Mouse (Mus musculus) embryonic facial prominence, embryonic 14.5 days (tissue): Measurements from ENCODE around the gene Crlf1. TPM values are rescaled to one million over a fixed set of nuclear protein-coding genes. Genes with fewer than 3 reads are reported as not detected.

Source experiments
- ATAC-seq: fragments of 200-750 bp; cut with Nextera tagmentation; 2 replicates; pipeline ENCODE4 v1.8.0; 2017; ENCODE audit warnings: low read depth, moderate number of reproducible peaks, moderate TSS enrichment
- DNase-seq: peaks from one replicate; pipeline ENCODE4 v3.0.0-alpha.2; 2015; ENCODE audit warnings: low spot score
- H3K27ac ChIP-seq: fragments of 300-500 bp; sonication (generic); replicated peaks from 2 replicates; pipeline ENCODE4 v1.5.1; 2014; ENCODE audit warnings: low read depth, mild to moderate bottlenecking, low read length, moderate library complexity
- H3K27me3 ChIP-seq: fragments of 300-500 bp; sonication (generic); replicated peaks from 2 replicates; pipeline ENCODE4 v1.6.1; 2014; ENCODE audit warnings: low read length; ENCODE audit not compliant: control insufficient read depth, insufficient read depth
- H3K36me3 ChIP-seq: fragments of 300-500 bp; sonication (generic); 2 replicates; pipeline ENCODE4 v1.6.1; 2014; ENCODE audit warnings: low read length, mixed read lengths; ENCODE audit not compliant: control insufficient read depth, insufficient read depth
- H3K4me1 ChIP-seq: fragments of 300-500 bp; sonication (generic); 2 replicates; pipeline ENCODE4 v1.6.1; 2014; ENCODE audit warnings: antibody characterized with exemption, low read length; ENCODE audit not compliant: control insufficient read depth, insufficient read depth
- H3K4me2 ChIP-seq: fragments of 300-500 bp; sonication (generic); 2 replicates; pipeline ENCODE4 v1.6.1; 2014; ENCODE audit warnings: low read depth, mild to moderate bottlenecking, low read length, moderate library complexity, mixed read lengths
- H3K4me3 ChIP-seq: fragments of 300-500 bp; sonication (generic); 2 replicates; pipeline ENCODE4 v1.5.1; 2014; ENCODE audit warnings: low read depth, mild to moderate bottlenecking, low read length
- H3K9ac ChIP-seq: fragments of 300-500 bp; sonication (generic); 2 replicates; pipeline ENCODE4 v1.6.1; 2014; ENCODE audit warnings: low read depth, mild to moderate bottlenecking, low read length, moderate library complexity, mixed read lengths
- H3K9me3 ChIP-seq: fragments of 300-500 bp; sonication (generic); 2 replicates; pipeline ENCODE4 v1.6.1; 2016; ENCODE audit warnings: low read length; ENCODE audit not compliant: control insufficient read depth
- WGBS: fragments of 180-500 bp; shearing (Covaris S2); extraction: QIAGEN DNeasy Blood & Tissue Kit; methylation state at CpG from one replicate; pipeline ENCODE4 v1.1.7; 2014; 5-methylcytosine and 5-hydroxymethylcytosine counted together
- polyA plus RNA-seq: library from polyadenylated mRNA; unstranded; fragments of >200 nt; fragmentation: Nextera tagmentation; extraction: Ambion mirVana; gene quantifications from 2 replicates; pipeline ENCODE4 v1.2.1, GENCODE M21; 2014

Crlf1 gene
- polyA plus RNA-seq, 1 experiment from 2014 or later = 68.1 TPM

DNA sequence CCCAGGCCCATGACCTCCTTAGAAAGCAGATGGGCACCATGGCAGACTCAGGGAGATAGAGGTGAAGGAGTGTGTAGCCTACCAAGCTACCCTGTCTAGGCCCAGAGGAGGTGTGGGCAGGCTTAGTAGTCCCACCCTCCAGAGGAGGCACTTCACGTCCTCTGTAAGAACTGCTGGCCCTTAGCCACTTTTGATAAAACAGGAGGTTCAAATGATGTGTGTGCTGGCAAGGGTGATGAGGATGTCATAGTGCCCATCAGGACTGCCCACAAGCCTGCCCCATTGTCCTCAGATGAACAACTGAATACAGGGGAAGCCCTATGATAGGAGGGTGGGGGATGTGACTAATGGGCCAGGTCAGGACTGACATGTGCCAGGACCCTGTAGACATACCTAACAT lies 59.9 kb downstream of the Crlf1 start:
- ATAC-seq (no peak), DNase-seq (no peak)
- no peaks in the 10 kb centered on the region for H3K27me3 ChIP-seq
- H3K9me3 ChIP-seq = no peaks in the 10 kb centered on the region
- H3K36me3 ChIP-seq = no peaks in the 10 kb centered on the region; the same call in 1 of the 2 replicates
- no peak overlapping the region for H3K9ac ChIP-seq
- H3K27ac ChIP-seq = no peak overlapping the region
- H3K4me2 ChIP-seq = no peak overlapping the region
- H3K4me3 ChIP-seq = no peak overlapping the region
- WGBS = 56% methylated on average over 1 of the region's 1 CpGs
- no peaks in the 10 kb centered on the region for H3K4me1 ChIP-seq

Other genes with a start within 250 kb of the Crlf1 start
- gene Homer3, start 210.3 kb upstream of the Crlf1 start, polyA plus RNA-seq = 26.8 and 37.3 TPM in 2 replicates
- gene Ddx49, start 190.7 kb upstream of the Crlf1 start, polyA plus RNA-seq = 47.4 and 49.2 TPM in 2 replicates
- 314 and 345 TPM in 2 replicates for gene Cope, start 190.6 kb upstream of the Crlf1 start, polyA plus RNA-seq
- gene Cers1, start 177.4 kb upstream of the Crlf1 start, polyA plus RNA-seq = 10.0 and 10.7 TPM in 2 replicates
- gene Gdf1, start 163.3 kb upstream of the Crlf1 start, polyA plus RNA-seq = 1.7 TPM in 1 of 2 replicates, not detected in the other
- 18.9 and 19.1 TPM in 2 replicates for gene Upf1, start 139.9 kb upstream of the Crlf1 start, polyA plus RNA-seq
- 9.5 and 9.9 TPM in 2 replicates for gene Comp, start 119.6 kb upstream of the Crlf1 start, polyA plus RNA-seq
- gene Crtc1, start 53.6 kb upstream of the Crlf1 start, polyA plus RNA-seq = 19.3 and 22.1 TPM in 2 replicates
- 18.7 and 21.5 TPM in 2 replicates for gene Klhl26, start 16.2 kb upstream of the Crlf1 start, polyA plus RNA-seq
- 10.2 and 14.5 TPM in 2 replicates for gene Tmem59l, start 5.8 kb upstream of the Crlf1 start, polyA plus RNA-seq
- 144 and 148 TPM in 2 replicates for gene Rex1bd, start 13.6 kb downstream of the Crlf1 start, polyA plus RNA-seq
- gene Uba52, start 17.6 kb downstream of the Crlf1 start, polyA plus RNA-seq = 991 and 1,091 TPM in 2 replicates
- gene Fkbp8, start 34.6 kb downstream of the Crlf1 start, polyA plus RNA-seq = 202 and 234 TPM in 2 replicates
- gene Kxd1, start 34.8 kb downstream of the Crlf1 start, polyA plus RNA-seq = 51.0 and 59.8 TPM in 2 replicates
- 17.3 and 21.7 TPM in 2 replicates for gene Ell, start 46.3 kb downstream of the Crlf1 start, polyA plus RNA-seq
- gene Isyna1, start 101.2 kb downstream of the Crlf1 start, polyA plus RNA-seq = 94.5 and 107 TPM in 2 replicates
- gene Ssbp4, start 115.7 kb downstream of the Crlf1 start, polyA plus RNA-seq = 120 and 132 TPM in 2 replicates
- 1.8 and 2.3 TPM in 2 replicates for gene Lrrc25, start 123.0 kb downstream of the Crlf1 start, polyA plus RNA-seq
- gene Gdf15, start 139.3 kb downstream of the Crlf1 start, polyA plus RNA-seq = 0.28 and 0.29 TPM in 2 replicates
- 59.8 and 62.7 TPM in 2 replicates for gene Pgpep1, start 167.2 kb downstream of the Crlf1 start, polyA plus RNA-seq
- 199 and 223 TPM in 2 replicates for gene Lsm4, start 180.1 kb downstream of the Crlf1 start, polyA plus RNA-seq
- gene Jund, start 205.8 kb downstream of the Crlf1 start, polyA plus RNA-seq = 103 and 121 TPM in 2 replicates
- not detected in 2 replicates for gene Iqcn, start 210.3 kb downstream of the Crlf1 start, polyA plus RNA-seq
- not detected in 2 replicates for gene Gm3336, start 225.4 kb downstream of the Crlf1 start, polyA plus RNA-seq
- 0.16 and 0.22 TPM in 2 replicates for gene Pde4c, start 230.6 kb downstream of the Crlf1 start, polyA plus RNA-seq